Mouse (Mus musculus) adrenal gland, postnatal 36 days (tissue): Measurements from ENCODE around the gene Fbxo39. TPM values are rescaled to one million over a fixed set of nuclear protein-coding genes. Genes with fewer than 3 reads are reported as not detected.
A peak's percentile ranks its signal among the peaks of the same experiment; 100 is the strongest.

Source experiments
- DNase-seq, 2 experiments: peaks; one replicate each; pipeline ENCODE4 v3.0.0; 2021; ENCODE audit warnings: mixed read lengths in 1 of 2
- total RNA-seq, 2 experiments: library from RNA; stranded (reverse); gene quantifications; 2 replicates each; pipeline ENCODE4 v1.2.3; 2021

The Fbxo39 gene
- total RNA-seq, 2 experiments from 2014 or later: not detected

- peak; percentile 37 to 67 for DNase-seq
Measured at GRCm38 (mm10) chr11:72363523-72364240, 49.4 kb downstream of the Fbxo39 start.

DNA sequence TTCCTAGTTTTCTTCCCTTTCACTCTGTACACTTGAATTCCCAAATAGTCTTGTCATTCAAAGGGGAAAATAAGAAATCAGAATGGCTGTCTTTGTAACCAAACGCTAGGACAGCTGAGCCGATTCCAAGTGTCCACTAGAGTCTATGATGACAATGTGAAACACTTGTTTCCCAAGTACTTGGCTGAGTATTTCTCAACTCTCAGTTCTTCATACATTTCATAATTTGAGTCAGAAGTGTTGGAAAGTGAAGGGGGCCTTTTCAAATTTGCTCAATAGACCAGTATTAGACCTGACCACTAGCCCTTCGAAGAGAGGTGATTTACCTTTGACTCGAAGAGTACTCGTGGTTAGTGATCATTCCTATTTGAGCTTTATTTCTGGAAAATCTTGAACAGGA is 50.3 kb downstream of the Fbxo39 start:
- DNase-seq: no peak

DNA sequence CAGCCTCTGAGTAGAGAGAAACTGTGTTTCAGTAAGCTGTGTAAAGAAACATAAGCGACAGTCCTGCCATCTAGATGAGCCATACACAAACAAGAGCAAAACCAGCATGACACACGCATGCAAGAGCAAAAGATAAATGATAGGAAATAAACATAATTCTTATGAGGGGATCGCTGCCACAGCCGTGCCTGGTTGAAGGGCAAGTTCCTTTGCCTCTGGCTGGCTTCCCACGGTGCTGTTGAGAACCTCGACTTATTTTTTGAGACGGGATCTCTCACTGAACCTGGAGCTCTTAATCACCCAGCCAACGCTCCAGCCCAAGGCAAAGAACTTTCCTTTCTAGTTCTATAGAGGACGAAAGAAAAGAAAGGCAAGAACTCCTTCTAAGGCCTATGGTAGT is 51.9 kb downstream of the Fbxo39 start:
- peak; percentile 70 to 79 for DNase-seq

GRCm38 (mm10) chr11:72367934-72368674 is 53.9 kb downstream of the Fbxo39 start:
- no peak for DNase-seq

Other genes with a start within 250 kb of the Fbxo39 start
- gene Pitpnm3, start 178.7 kb upstream of the Fbxo39 start, total RNA-seq: 1 to 10 TPM; 1.8 to 3.0 TPM
- under 1 TPM; 0.46 to 0.60 TPM for gene Gm43951, start 107.6 kb upstream of the Fbxo39 start, total RNA-seq
- 1 to 10 TPM; 4.9 to 5.8 TPM for gene 4933427D14Rik, start 107.0 kb upstream of the Fbxo39 start, total RNA-seq
- gene Txndc17, start 106.9 kb upstream of the Fbxo39 start, total RNA-seq: 10 to 100 TPM; 71.8 to 74.2 TPM
- gene Med31, start 98.9 kb upstream of the Fbxo39 start, total RNA-seq: 10 to 100 TPM; 13.0 to 13.5 TPM
- gene Slc13a5, start 47.2 kb upstream of the Fbxo39 start, total RNA-seq: under 1 TPM; 0.07 to 0.17 TPM
- gene Xaf1, start 12.8 kb upstream of the Fbxo39 start, total RNA-seq: 10 to 100 TPM; 30.0 to 33.3 TPM
- gene Tekt1, start 48.0 kb downstream of the Fbxo39 start, total RNA-seq: under 1 TPM; 0.26 to 0.40 TPM
- gene Smtnl2, start 97.3 kb downstream of the Fbxo39 start, total RNA-seq: 1 to 10 TPM; 1.7 to 2.4 TPM
- gene Ggt6, start 121.1 kb downstream of the Fbxo39 start, total RNA-seq: 1 to 10 TPM in 1 of 2 experiments, under 1 TPM in 1; 0.79 to 5.3 TPM
- 100 to 1,000 TPM in 1 of 2 experiments, 10 to 100 TPM in 1; 86.3 to 101 TPM for gene Mybbp1a, start 126.9 kb downstream of the Fbxo39 start, total RNA-seq
- gene Spns2, start 175.5 kb downstream of the Fbxo39 start, total RNA-seq: 1 to 10 TPM; 2.2 to 3.4 TPM
- under 1 TPM; 0.13 to 0.23 TPM for gene Spns3, start 236.1 kb downstream of the Fbxo39 start, total RNA-seq